Mouse (Mus musculus): Measurements from ENCODE around the gene Wnt9b. TPM values are rescaled to one million over a fixed set of nuclear protein-coding genes. Genes with fewer than 3 reads are reported as not detected.

Gene Wnt9b
- polyA plus RNA-seq, 1 experiment from 2014 or later: 0.37 TPM

- Histone ChIP-seq H3K9ac (peak overlapping the region; percentile 79), H3K27ac (peak overlapping the region; percentile 87), H3K9me3 (no peaks in the 10 kb centered on the region), H3K36me3 (no peaks in the 10 kb centered on the region), H3K4me1 (peaks cover 6% of the 10 kb centered on the region; the same call in 1 of the 2 replicates), H3K4me3 (peak overlapping the region; percentile 83), H3K27me3 (replicated peaks) (no peaks in the 10 kb centered on the region), H3K4me2 (replicated peaks) (peak overlapping the region; percentile 67)
- ATAC-seq (ENCODE audit: low FRiP score, low read depth): peak; percentile 76
- 2% methylated on average over 18 of the region's 18 CpGs for WGBS
Observed at GRCm38 (mm10) chr11:103696851-103697564, 52.6 kb downstream of the Wnt9b start.

GRCm38 (mm10) chr11:103693241-103693640, 56.4 kb downstream of the Wnt9b start:
- no peak for ATAC-seq (ENCODE audit: low FRiP score, low read depth)
- Histone ChIP-seq H3K9me3 (no peaks in the 10 kb centered on the region), H3K9ac (no peak overlapping the region), H3K4me1 (peaks cover 1% of the 10 kb centered on the region; the same call in 1 of the 2 replicates), H3K27ac (no peak overlapping the region), H3K36me3 (peaks cover 5% of the 10 kb centered on the region; the same call in 1 of the 2 replicates), H3K4me3 (no peak overlapping the region), H3K4me2 (replicated peaks) (no peak overlapping the region), H3K27me3 (replicated peaks) (no peaks in the 10 kb centered on the region)
- 85% methylated on average over 1 of the region's 1 CpGs for WGBS

GRCm38 (mm10) chr11:103691036-103691435, 58.6 kb downstream of the Wnt9b start:
- peaks cover 24% of the 10 kb centered on the region for H3K36me3 ChIP-seq
- no peaks in the 10 kb centered on the region for H3K27me3 ChIP-seq (replicated peaks)
- no peak overlapping the region for H3K27ac ChIP-seq
- H3K4me2 ChIP-seq (replicated peaks): no peak overlapping the region
- H3K4me1 ChIP-seq: no peaks in the 10 kb centered on the region; the same call in 1 of the 2 replicates
- no peak for ATAC-seq (ENCODE audit: low FRiP score, low read depth)
- H3K9me3 ChIP-seq: no peaks in the 10 kb centered on the region
- WGBS: 98% methylated on average over 1 of the region's 1 CpGs
- H3K4me3 ChIP-seq: no peak overlapping the region
- H3K9ac ChIP-seq: no peak overlapping the region

GRCm38 (mm10) chr11:103688980-103689378, 60.6 kb downstream of the Wnt9b start:
- no peak overlapping the region for H3K4me3 ChIP-seq
- no peaks in the 10 kb centered on the region; the same call in 1 of the 2 replicates for H3K4me1 ChIP-seq
- no peak overlapping the region for H3K27ac ChIP-seq
- H3K27me3 ChIP-seq (replicated peaks): no peaks in the 10 kb centered on the region
- H3K4me2 ChIP-seq (replicated peaks): no peak overlapping the region
- no peak for ATAC-seq (ENCODE audit: low FRiP score, low read depth)
- WGBS: 28% methylated on average over 3 of the region's 3 CpGs
- H3K9me3 ChIP-seq: no peaks in the 10 kb centered on the region
- no peak overlapping the region for H3K9ac ChIP-seq
- H3K36me3 ChIP-seq: peaks cover 45% of the 10 kb centered on the region

- Histone ChIP-seq H3K4me1 (no peaks in the 10 kb centered on the region; the same call in 1 of the 2 replicates), H3K36me3 (peaks cover 50% of the 10 kb centered on the region)
- 72% methylated on average over 6 of the region's 6 CpGs for WGBS
Observed at GRCm38 (mm10) chr11:103688271-103688979, 61.2 kb downstream of the Wnt9b start.

GRCm38 (mm10) chr11:103686706-103687105, 62.9 kb downstream of the Wnt9b start:
- no peak overlapping the region for H3K4me2 ChIP-seq (replicated peaks)
- peaks cover 67% of the 10 kb centered on the region for H3K36me3 ChIP-seq
- ATAC-seq (ENCODE audit: low FRiP score, low read depth): no peak
- no peak overlapping the region for H3K27ac ChIP-seq
- no peaks in the 10 kb centered on the region for H3K27me3 ChIP-seq (replicated peaks)
- no peaks in the 10 kb centered on the region; the same call in 1 of the 2 replicates for H3K4me1 ChIP-seq
- H3K4me3 ChIP-seq: no peak overlapping the region
- H3K9me3 ChIP-seq: no peaks in the 10 kb centered on the region
- H3K9ac ChIP-seq: no peak overlapping the region
- 91% methylated on average over 6 of the region's 6 CpGs for WGBS

More at GRCm38 (mm10) chr11:103688271-103688979, 61.2 kb downstream of the Wnt9b start:
- Histone ChIP-seq H3K9me3 (no peaks in the 10 kb centered on the region), H3K9ac (no peak overlapping the region), H3K4me2 (replicated peaks) (no peak overlapping the region), H3K27me3 (replicated peaks) (no peaks in the 10 kb centered on the region), H3K4me3 (no peak overlapping the region), H3K27ac (no peak overlapping the region)
- ATAC-seq (ENCODE audit: low FRiP score, low read depth): no peak

- Histone ChIP-seq H3K27ac (no peak overlapping the region), H3K4me3 (no peak overlapping the region), H3K4me2 (replicated peaks) (no peak overlapping the region), H3K27me3 (replicated peaks) (no peaks in the 10 kb centered on the region), H3K4me1 (no peaks in the 10 kb centered on the region; the same call in 1 of the 2 replicates), H3K9ac (no peak overlapping the region), H3K9me3 (no peaks in the 10 kb centered on the region), H3K36me3 (peaks cover 81% of the 10 kb centered on the region)
- 87% methylated on average over 7 of the region's 7 CpGs for WGBS
- ATAC-seq (ENCODE audit: low FRiP score, low read depth): no peak
Observed at GRCm38 (mm10) chr11:103685261-103685736, 64.3 kb downstream of the Wnt9b start.

GRCm38 (mm10) chr11:103683667-103684334, 65.8 kb downstream of the Wnt9b start:
- no peaks in the 10 kb centered on the region for H3K4me1 ChIP-seq
- peaks cover 94% of the 10 kb centered on the region for H3K36me3 ChIP-seq
- H3K9ac ChIP-seq: no peak overlapping the region
- ATAC-seq (ENCODE audit: low FRiP score, low read depth): no peak
- H3K4me2 ChIP-seq (replicated peaks): no peak overlapping the region
- H3K4me3 ChIP-seq: no peak overlapping the region
- H3K9me3 ChIP-seq: no peaks in the 10 kb centered on the region
- WGBS: 90% methylated on average over 11 of the region's 11 CpGs
- H3K27me3 ChIP-seq (replicated peaks): no peaks in the 10 kb centered on the region
- no peak overlapping the region for H3K27ac ChIP-seq

Other genes starting within 250 kb of the Wnt9b start
- gene Lrrc37a, start 245.2 kb downstream of the Wnt9b start, polyA plus RNA-seq (2016; fragmentation: Nextera tagmentation; extraction: Ambion mirVana): not detected in 2 replicates
- not detected in 2 replicates for gene Gm884, start 128.7 kb downstream of the Wnt9b start, polyA plus RNA-seq (2016; fragmentation: Nextera tagmentation; extraction: Ambion mirVana)
- gene Lyzl6, start 110.9 kb downstream of the Wnt9b start, polyA plus RNA-seq (2016; fragmentation: Nextera tagmentation; extraction: Ambion mirVana): not detected in 2 replicates
- not detected in 2 replicates for gene Rprml, start 100.3 kb downstream of the Wnt9b start, polyA plus RNA-seq (2016; fragmentation: Nextera tagmentation; extraction: Ambion mirVana)
- gene Gosr2, start 51.9 kb downstream of the Wnt9b start, polyA plus RNA-seq (2016; fragmentation: Nextera tagmentation; extraction: Ambion mirVana): 85.8 and 89.2 TPM in 2 replicates
- gene Wnt3, start 24.3 kb upstream of the Wnt9b start, polyA plus RNA-seq (2016; fragmentation: Nextera tagmentation; extraction: Ambion mirVana): 6.9 and 7.8 TPM in 2 replicates
- gene Nsf, start 204.2 kb upstream of the Wnt9b start, polyA plus RNA-seq (2016; fragmentation: Nextera tagmentation; extraction: Ambion mirVana): 85.3 and 89.7 TPM in 2 replicates
- 138 TPM in 2 replicates for gene Arf2, start 216.9 kb upstream of the Wnt9b start, polyA plus RNA-seq (2016; fragmentation: Nextera tagmentation; extraction: Ambion mirVana)

Data from neural tube, embryonic 12.5 days (tissue).